Mouse (Mus musculus): ENCODE results near the gene Lmnb2. TPM values are rescaled to one million over a fixed set of nuclear protein-coding genes. Genes with fewer than 3 reads are reported as not detected.
A peak's percentile ranks its signal among the peaks of the same experiment; 100 is the strongest.

The Lmnb2 gene
- total RNA-seq, 2 experiments from 2014 or later, result 15.5 to 17.2 TPM

GRCm38 (mm10) chr10:80944231-80944630 is 26.2 kb upstream of the Lmnb2 start:
- no peak for DNase-seq

GRCm38 (mm10) chr10:80943701-80944100 is 25.7 kb upstream of the Lmnb2 start:
- no peak for DNase-seq

GRCm38 (mm10) chr10:80942919-80943318 is 24.9 kb upstream of the Lmnb2 start:
- DNase-seq, result no peak

GRCm38 (mm10) chr10:80940988-80941347 is 22.9 kb upstream of the Lmnb2 start:
- DNase-seq, result no peak

DNA sequence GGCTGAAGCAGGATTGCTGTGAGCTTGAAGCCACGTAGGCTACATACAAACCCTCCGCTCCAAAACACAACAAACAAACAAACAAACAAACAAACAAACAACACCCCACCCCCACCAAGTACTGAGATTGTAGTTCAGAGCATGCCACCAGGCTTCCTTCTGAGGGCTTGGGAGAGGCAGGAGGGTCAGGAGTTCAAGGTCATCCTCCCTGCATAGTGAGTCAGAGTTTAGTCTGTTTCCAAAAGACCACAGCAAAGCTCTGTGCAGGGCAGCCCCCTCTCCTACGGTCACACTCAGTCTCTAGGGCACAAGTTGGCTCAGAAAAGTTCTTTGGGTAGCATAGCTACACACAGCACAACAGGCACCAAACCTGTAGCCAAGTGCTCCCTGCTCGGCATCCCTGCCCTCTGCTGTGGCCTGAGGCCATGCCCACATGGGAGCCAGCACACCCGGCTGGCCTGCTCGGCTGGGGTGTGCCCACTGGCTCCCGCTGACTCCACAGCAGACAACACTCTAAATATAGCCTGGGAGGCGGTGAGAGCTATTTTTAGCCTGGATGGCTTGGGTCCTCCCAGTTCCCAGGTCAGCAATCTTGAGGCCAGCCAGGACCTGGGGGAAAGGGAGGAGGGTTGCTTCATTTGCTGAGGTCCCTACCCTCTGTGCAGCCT is 22.4 kb upstream of the Lmnb2 start:
- peak; percentile 82 for DNase-seq

DNA sequence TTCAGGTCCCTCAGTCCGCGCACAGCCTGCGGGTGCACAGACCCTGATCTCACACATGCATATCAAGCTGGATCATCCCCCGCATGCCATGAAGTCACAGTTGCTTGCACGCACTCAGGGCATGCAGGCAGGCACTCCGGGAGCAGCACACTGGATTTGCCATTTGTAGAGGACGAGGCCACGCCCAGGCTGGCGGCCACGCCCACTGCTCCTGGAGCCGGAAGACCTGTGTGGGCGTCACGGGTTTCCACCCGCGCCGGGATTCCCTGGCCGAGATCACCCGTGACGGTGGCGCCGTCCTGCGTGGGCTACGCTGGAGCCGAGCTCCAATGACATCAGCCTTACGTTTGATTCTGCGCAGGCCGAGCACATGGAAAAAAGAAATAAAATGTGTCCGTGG is 21.6 kb upstream of the Lmnb2 start:
- DNase-seq, result peak; percentile 86

- no peak for DNase-seq
Measured at GRCm38 (mm10) chr10:80938831-80939550, 20.9 kb upstream of the Lmnb2 start.

DNA sequence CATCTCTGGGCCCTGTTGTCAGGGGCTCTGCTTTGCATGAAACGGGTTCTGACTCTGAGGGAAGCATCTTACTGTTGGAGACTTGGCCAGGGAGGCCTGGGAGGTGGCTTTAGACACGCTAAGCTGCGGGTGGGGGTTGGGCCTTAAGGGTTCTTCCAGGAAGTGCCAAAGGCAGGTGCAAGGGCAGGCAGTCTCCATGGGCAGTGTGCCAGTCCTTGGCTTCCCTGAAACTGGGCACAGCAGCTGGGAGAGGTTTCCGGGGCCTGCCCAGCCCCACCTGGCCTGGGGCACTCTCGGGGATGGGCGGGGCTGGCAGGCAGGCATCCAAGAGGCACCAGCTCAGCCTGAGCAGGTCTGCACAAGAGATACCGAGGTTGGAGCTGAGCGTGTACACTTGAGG is 19.6 kb upstream of the Lmnb2 start:
- DNase-seq, result peak; percentile 69

DNA sequence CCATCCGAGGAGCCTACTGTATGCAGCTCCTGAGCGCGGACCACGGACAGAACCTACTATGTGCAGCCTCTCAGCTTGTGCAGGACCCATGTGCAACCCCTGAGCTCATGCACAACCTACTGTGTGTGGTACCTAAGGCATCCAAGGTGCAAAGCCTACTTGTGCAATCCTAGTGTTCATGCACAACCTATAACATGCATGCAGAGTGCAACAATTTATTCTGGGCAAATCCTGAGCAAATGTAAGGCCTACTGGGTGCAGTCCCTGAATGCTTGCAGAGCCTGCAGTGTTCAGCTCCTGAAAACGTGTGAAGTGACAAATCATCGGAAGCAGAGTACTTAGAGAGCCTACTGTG is 18.7 kb upstream of the Lmnb2 start:
- DNase-seq, result no peak

DNA sequence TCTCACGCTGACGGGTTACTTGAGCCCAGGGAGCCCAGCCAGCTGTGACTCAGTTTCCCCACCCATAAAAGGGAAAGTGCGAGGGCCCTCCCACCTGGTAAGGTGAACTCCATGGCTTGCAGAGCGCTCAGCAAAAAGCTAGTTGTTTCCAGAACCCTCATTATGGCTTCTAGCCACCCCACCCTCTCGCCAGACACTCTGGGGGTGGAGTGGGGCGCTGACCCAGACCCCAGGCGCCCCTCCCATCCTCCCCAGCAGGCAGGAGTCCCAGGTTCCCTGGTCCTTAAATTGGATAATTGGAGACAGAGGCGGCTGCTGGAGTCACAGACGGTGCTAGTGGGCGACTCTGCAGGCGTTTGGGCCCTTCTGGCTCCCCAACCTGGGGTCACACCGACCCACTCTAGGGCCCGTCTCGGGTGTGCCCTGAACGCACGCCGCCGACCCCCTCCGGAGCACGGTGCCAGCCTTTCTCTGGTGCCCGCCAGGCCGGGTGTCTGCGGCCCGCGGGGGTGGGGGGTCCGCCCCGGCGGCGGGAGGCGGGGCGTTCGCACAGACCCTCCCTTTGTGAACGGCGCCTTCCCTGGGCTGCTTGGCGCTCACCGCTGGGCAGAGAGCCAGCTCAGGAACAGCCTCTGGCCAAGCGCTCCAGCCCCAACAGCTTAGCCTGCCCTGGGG is 18.2 kb upstream of the Lmnb2 start:
- DNase-seq, result peak; percentile 87

DNA sequence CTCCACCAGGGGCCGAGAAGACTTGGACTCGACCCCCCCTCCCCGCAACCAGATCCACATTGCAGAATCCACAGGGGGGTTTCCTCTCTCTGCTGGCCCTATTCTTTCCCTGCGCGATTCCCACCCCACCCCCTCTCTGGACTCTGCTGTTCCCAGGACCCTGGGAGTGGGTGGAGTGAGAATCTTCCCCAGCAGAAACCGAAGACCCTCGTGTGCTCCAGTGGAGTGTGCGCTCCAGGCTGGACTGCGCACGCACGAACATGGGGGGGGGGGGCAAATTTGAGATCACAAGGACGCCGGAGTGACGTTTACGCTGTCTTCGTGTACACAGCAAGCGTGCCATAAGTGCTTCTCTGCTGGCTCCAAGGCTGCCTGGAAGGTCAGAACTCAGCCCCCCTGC is 17.7 kb upstream of the Lmnb2 start:
- no peak for DNase-seq

DNA sequence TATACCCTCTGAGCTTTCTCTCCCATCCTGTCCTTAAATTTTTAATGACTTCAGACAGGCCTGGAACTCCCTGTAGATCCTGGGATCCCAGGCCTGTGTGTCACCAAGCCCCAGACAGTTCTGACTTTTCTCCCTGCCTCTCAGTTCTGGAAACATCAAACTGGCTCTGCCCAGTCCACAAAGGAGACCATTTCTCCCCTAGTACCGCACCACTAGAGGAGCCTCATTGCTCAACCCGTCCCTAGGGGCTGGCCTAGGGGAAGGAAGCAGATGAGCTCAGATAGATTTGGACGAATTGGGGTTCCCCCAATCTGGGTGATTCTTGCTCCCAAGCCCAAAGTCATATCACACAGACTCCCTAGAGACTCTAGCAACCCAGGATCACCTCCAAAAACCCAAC is 17.2 kb upstream of the Lmnb2 start:
- no peak for DNase-seq

GRCm38 (mm10) chr10:80934136-80934985 is 16.3 kb upstream of the Lmnb2 start:
- DNase-seq, result no peak

DNA sequence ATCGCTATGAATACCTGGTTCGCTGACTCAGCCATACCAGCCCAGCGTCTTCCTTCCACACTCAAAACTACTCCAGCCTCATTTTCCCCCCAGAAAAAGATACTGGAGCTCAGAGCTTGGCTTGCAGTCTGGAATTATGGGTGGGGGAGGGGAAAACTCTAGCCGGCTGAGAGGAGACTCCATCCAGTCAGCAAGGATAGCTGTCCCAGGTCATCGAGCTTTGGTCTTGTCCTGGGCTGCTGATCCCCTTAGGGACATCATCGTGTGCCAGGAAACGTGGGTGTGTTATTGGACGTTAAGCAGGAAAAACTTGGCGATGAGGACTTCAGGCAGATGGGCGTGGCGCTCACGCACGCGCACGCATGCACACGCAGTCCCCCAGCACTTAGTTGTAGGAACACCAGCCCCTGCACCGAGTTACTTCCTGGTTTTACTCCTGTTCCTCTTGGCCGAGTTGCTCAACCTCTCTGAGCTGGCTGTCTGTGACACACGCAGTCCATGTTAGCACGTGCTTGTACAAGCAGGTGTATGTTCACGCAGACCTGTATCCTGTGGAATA is 15.5 kb upstream of the Lmnb2 start:
- peak; percentile 63 for DNase-seq

DNA sequence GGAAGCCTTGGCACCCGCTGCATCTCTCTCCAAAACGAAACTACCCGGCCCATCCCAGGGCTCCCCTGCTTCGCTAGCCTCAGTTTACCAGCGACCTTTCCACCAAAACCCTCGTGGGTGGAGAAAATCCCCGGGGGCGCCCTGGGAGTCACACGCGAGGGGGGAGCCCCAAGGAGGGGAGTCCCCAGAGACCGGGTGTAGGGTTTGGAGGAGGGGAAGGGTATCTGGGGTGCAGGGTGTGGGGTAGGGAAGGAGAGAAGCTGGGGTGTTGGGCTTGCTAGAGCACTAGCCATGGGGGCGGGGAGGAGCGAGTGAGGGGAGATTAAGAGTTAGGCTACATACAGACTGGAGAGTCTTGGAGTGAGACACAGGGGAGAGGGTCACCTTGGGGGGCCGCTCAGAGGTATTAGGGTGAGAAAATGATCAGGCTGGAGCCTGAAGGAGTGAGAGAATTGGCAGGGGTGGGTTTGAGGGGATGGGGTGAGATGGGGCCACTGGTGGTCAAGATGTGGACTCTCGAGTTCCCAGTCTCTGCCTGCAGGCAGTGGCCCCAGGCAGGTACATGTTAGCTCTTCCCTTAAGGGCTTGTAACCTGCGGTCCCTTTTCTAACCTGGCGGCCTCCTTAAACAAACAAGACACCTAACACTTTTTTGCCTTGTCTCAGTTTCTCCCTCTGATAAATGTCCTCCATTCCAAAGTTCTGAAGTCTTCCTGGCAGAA is 14.8 kb upstream of the Lmnb2 start:
- DNase-seq, result no peak

DNA sequence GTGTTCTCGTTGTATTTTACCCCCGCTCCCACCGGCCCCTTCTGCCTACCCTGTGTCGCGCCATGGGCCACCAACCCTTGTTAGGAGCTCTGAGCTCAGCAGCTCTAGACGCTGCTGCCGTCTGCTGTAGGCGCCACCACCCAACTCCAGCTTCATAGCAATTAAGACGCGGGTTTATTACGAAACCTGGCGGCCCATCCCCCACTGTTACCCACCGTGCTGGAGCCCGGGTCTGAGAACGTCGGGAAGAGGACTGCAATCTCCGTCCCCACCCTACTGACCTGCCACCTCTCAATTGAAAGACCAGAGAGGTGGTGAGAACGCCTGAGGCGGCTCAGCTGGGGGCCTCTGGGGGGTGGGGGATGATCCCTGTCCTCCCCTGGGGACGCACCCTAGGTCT is 14.2 kb upstream of the Lmnb2 start:
- peak; percentile 57 for DNase-seq

DNA sequence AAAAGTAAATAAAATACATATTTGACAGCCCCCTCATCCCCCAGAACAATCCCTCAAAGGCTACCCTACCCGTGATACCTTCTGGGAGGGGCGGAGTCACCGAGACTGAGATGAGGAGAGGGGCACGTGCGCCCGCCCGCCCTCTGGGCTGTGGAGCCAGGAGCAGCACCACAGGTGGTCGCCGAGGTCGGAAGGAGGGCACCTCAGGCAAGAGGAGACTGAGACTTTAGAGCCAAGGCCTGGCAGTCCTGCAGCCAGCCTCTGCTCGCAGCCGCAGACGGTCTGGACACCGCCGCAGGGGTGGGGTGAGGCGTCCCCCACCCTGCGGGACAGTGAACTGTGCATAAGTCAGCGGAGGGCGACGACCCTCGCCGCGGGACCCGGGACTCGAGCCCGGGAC is 13.7 kb upstream of the Lmnb2 start:
- no peak for DNase-seq

- peak; percentile 75 for DNase-seq
Measured at GRCm38 (mm10) chr10:80931153-80931671, 13.2 kb upstream of the Lmnb2 start.

GRCm38 (mm10) chr10:80930361-80931152 is 12.5 kb upstream of the Lmnb2 start:
- peak; percentile 57 for DNase-seq

GRCm38 (mm10) chr10:80929299-80930226 is 11.5 kb upstream of the Lmnb2 start, which contains the start of gene Gadd45b:
Gene Gadd45b, plus strand, starts transcription at chr10:80930073.
- DNase-seq, result peak; percentile 99
